Mouse (Mus musculus): ENCODE results near the gene Fat3. TPM values are rescaled to one million over a fixed set of nuclear protein-coding genes. Genes with fewer than 3 reads are reported as not detected.

Fat3 gene
- polyA plus RNA-seq, 1 experiment, result 0.12 TPM

DNA sequence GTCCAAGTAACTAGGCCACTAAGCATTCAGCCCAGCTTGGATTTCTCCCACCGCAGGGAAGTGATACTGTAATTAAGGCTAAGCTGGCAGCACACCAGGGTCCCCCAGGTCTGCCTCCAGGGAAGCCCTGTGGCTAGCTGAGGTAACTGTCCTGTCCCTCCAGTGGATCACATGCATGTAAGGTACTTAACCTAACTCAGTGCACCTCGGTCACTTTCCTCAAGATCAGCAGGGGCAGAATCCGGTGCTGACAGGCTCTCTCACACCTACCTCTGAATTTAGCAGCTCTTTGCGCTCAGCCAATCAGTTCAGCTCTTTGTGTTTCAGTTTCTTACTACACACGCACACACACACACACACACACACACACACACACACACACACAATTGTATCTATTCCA, 639.7 kb downstream of the Fat3 start:
- H3K4me1 ChIP-seq (ENCODE audit: control insufficient read depth, insufficient read depth, low read length), result no peaks in the 10 kb centered on the region
- no peak overlapping the region for H3K27ac ChIP-seq (ENCODE audit: insufficient read depth, low read depth, low read length)
- no peak for TF ChIP-seq POLR2A (IDR thresholded peaks at IDR 0.05; ENCODE audit: borderline replicate concordance, low read depth, low read length)
- no peak for TF ChIP-seq CTCF (IDR thresholded peaks at IDR 0.05; ENCODE audit: low read depth, low read length)
- no peak overlapping the region for H3K4me3 ChIP-seq (ENCODE audit: insufficient read depth, low read length)

Data from bone marrow macrophage, adult 2 months (primary cell).